12 mouse cellular contexts compared by ENCODE assay signal in genomic region chr1:155737017-155737808, GRCm38 (mm10). TPM values are rescaled to one million over a fixed set of nuclear protein-coding genes. Genes with fewer than 3 reads are reported as not detected.
DNase-seq lines count a peak whose midpoint lies in the region; ATAC-seq and TF ChIP-seq lines count a peak whose summit lies in the region.
"Had no signal": no experiment of that assay in that cellular context is flagged by ENCODE, and none has a peak within 500 bp of the region (broad histone marks: within the 10 kb centered on the region; RNA-seq: fewer than 3 reads in every experiment).

No protein-coding gene starts in this region.

- WGBS in heart, embryonic 10.5 days, result under 1% methylated on average over 58 of the region's 58 CpGs
- under 1% methylated on average over 58 of the region's 58 CpGs for WGBS in heart, embryonic 13.5 days
- whole genome bisulfite sequencing in liver, embryonic 13.5 days (ENCODE audit: insufficient replicate concordance), result under 1% methylated on average over 58 of the region's 58 CpGs

- H3K9ac ChIP-seq in heart, embryonic 13.5 days, result no peak overlapping the region
- H3K9ac ChIP-seq in liver, embryonic 13.5 days, result no peak overlapping the region

- H3K27ac ChIP-seq in heart, embryonic 10.5 days, result no peak overlapping the region
- H3K27ac ChIP-seq in heart, embryonic 13.5 days (replicated peaks), result no peak overlapping the region
- H3K27ac ChIP-seq in liver, embryonic 13.5 days, result no peak overlapping the region
- H3K27ac ChIP-seq: macrophage had no signal

- no peaks in the 10 kb centered on the region for H3K9me3 ChIP-seq in heart, embryonic 10.5 days
- H3K9me3 ChIP-seq in E14TG2a.4 (ENCODE audit: low read length), result no peaks in the 10 kb centered on the region
- no peaks in the 10 kb centered on the region for H3K9me3 ChIP-seq in heart, embryonic 13.5 days
- H3K9me3 ChIP-seq in liver, embryonic 13.5 days (replicated peaks), result no peaks in the 10 kb centered on the region

- H3K36me3 ChIP-seq in heart, embryonic 10.5 days, result no peaks in the 10 kb centered on the region
- H3K36me3 ChIP-seq in E14TG2a.4 (ENCODE audit: insufficient read depth, low read length), result no peaks in the 10 kb centered on the region
- H3K36me3 ChIP-seq in heart, embryonic 13.5 days, result no peaks in the 10 kb centered on the region
- H3K36me3 ChIP-seq in liver, embryonic 13.5 days, result no peaks in the 10 kb centered on the region

- no peak for ATAC-seq in heart, embryonic 13.5 days (ENCODE audit: extremely low read depth, insufficient number of reproducible peaks, low FRiP score, low TSS enrichment)
- ATAC-seq in liver, embryonic 13.5 days (ENCODE audit: low read depth), result no peak

- peak overlapping the region; percentile 27 for H3K4me3 ChIP-seq in heart, embryonic 10.5 days
- H3K4me3 ChIP-seq in E14TG2a.4 (replicated peaks; ENCODE audit: low read length), result peak overlapping the region; percentile 60
- peak overlapping the region; percentile 5 for H3K4me3 ChIP-seq in heart, embryonic 13.5 days
- peak overlapping the region; percentile 6; the same call in 1 of the 2 replicates for H3K4me3 ChIP-seq in liver, embryonic 13.5 days (replicated peaks)
- H3K4me3 ChIP-seq: erythroblast, embryonic 14.5 days had no signal

- TF ChIP-seq CTCF in E14TG2a.4 (conservative IDR thresholded peaks at IDR 0.05; ENCODE audit: low read length), result no peak

- peak overlapping the region; percentile 14 for H3K4me2 ChIP-seq in heart, embryonic 13.5 days
- 0 out of 2 replicates have a peak overlapping the region, but pooled peaks have one; percentile 8 for H3K4me2 ChIP-seq in liver, embryonic 13.5 days

- intact Hi-C loops in heart, postnatal 25 days (cut with DNase I), result no loop called here

- DNase-seq in heart, embryonic 10.5 days (ENCODE audit: low spot score), result no peak
- DNase-seq in heart, postnatal 25 days (ENCODE audit: low spot score), result no peak
- DNase-seq in liver, embryonic 13.5 days, result no peak
- no peak for DNase-seq in cerebellum, adult 11 months
- no peak for DNase-seq in thymus, postnatal 0 days (ENCODE audit: low spot score)
- no peak for DNase-seq in urinary bladder, postnatal 10 days (ENCODE audit: low spot score)
- DNase-seq: right cerebral cortex, postnatal 14 days had no signal

- H3K4me1 ChIP-seq in heart, embryonic 10.5 days, result peaks cover 31% of the 10 kb centered on the region
- peaks cover 52% of the 10 kb centered on the region for H3K4me1 ChIP-seq in E14TG2a.4 (replicated peaks; ENCODE audit: low read depth, low read length)
- peaks cover 37% of the 10 kb centered on the region for H3K4me1 ChIP-seq in heart, embryonic 13.5 days
- H3K4me1 ChIP-seq in liver, embryonic 13.5 days (replicated peaks), result peaks cover 22% of the 10 kb centered on the region

- H3K27me3 ChIP-seq in heart, embryonic 10.5 days (ENCODE audit: insufficient read depth, poor library complexity, severe bottlenecking), result peaks cover 100% of the 10 kb centered on the region
- H3K27me3 ChIP-seq in E14TG2a.4 (ENCODE audit: insufficient read depth, low read length), result peaks cover 96% of the 10 kb centered on the region
- H3K27me3 ChIP-seq in heart, embryonic 13.5 days (replicated peaks), result peaks cover 99% of the 10 kb centered on the region
- H3K27me3 ChIP-seq in liver, embryonic 13.5 days, result peaks cover 99% of the 10 kb centered on the region

RNA-seq across cellular contexts. Expression of gene Lhx4, which starts 14.3 kb away (rescaled TPM):
- 0.06 TPM in 1 of 2 replicates, not detected in the other for polyA plus RNA-seq in heart, embryonic 10.5 days (2016; fragmentation: Nextera tagmentation; extraction: Ambion mirVana)
- total RNA-seq in heart, postnatal 25 days (2021), result not detected
- not detected in 2 replicates for polyA plus RNA-seq in heart, embryonic 13.5 days (2015; fragmentation: Nextera tagmentation; extraction: Ambion mirVana)
- polyA plus RNA-seq in liver, embryonic 13.5 days (2015; fragmentation: Nextera tagmentation; extraction: Ambion mirVana), result 0.02 TPM in 1 of 2 replicates, not detected in the other
- 0.05 TPM in 1 of 2 replicates, not detected in the other for polyA plus RNA-seq in thymus, postnatal 0 days (2015; fragmentation: Nextera tagmentation; extraction: Ambion mirVana)
- total RNA-seq: CH12.LX had no signal
- polyA plus RNA-seq: erythroblast, embryonic 14.5 days; macrophage had no signal

Comparison
In these comparisons a context has a peak if more than half of its experiments do, and no peak if none do; other contexts are left out.
1. H3K4me3 ChIP-seq: peak in every context shown above with its lines; median percentile 60 in E14TG2a.4; 27 in heart, embryonic 10.5 days; 6 in liver, embryonic 13.5 days; 5 in heart, embryonic 13.5 days.